23 mouse cellular contexts compared by ENCODE assay signal in genomic region chr8:80189797-80190509, GRCm38 (mm10).
DNase-seq lines count a peak whose midpoint lies in the region; ATAC-seq and TF ChIP-seq lines count a peak whose summit lies in the region.
"Had no signal": no experiment of that assay in that cellular context is flagged by ENCODE, and none has a peak within 500 bp of the region (broad histone marks: within the 10 kb centered on the region; RNA-seq: fewer than 3 reads in every experiment).

No protein-coding gene starts in this region.

- H3K36me3 ChIP-seq in forebrain, embryonic 15.5 days = no peaks in the 10 kb centered on the region
- H3K36me3 ChIP-seq in forebrain, embryonic 11.5 days (ENCODE audit: control insufficient read depth, insufficient read depth, low read length) = no peaks in the 10 kb centered on the region
- no peaks in the 10 kb centered on the region for H3K36me3 ChIP-seq in limb, embryonic 15.5 days
- H3K36me3 ChIP-seq in midbrain, embryonic 13.5 days = no peaks in the 10 kb centered on the region
- H3K36me3 ChIP-seq: heart, embryonic 10.5 days; hindbrain, embryonic 13.5 days; liver, embryonic 13.5 days had no signal

- WGBS in forebrain, embryonic 15.5 days = 75% methylated on average over 10 of the region's 10 CpGs
- 87% methylated on average over 10 of the region's 10 CpGs for WGBS in forebrain, embryonic 11.5 days
- 34% methylated on average over 10 of the region's 10 CpGs for WGBS in limb, embryonic 15.5 days
- 90% methylated on average over 10 of the region's 10 CpGs for WGBS in midbrain, embryonic 13.5 days

- no peak for TF ChIP-seq CTCF in left cerebral cortex, adult 2 months (IDR thresholded peaks at IDR 0.05)
- TF ChIP-seq CTCF in layer of hippocampus, adult 2 months (conservative IDR thresholded peaks at IDR 0.05) = no peak

- no peak overlapping the region for H3K4me3 ChIP-seq in forebrain, embryonic 15.5 days
- no peak overlapping the region for H3K4me3 ChIP-seq in forebrain, embryonic 11.5 days (ENCODE audit: low read depth, low read length)
- H3K4me3 ChIP-seq in left cerebral cortex, adult 2 months = no peak overlapping the region
- H3K4me3 ChIP-seq in layer of hippocampus, adult 2 months = no peak overlapping the region
- no peak overlapping the region for H3K4me3 ChIP-seq in limb, embryonic 15.5 days
- H3K4me3 ChIP-seq in midbrain, embryonic 13.5 days (replicated peaks) = no peak overlapping the region
- H3K4me3 ChIP-seq: heart, embryonic 10.5 days; hindbrain, embryonic 13.5 days; liver, embryonic 13.5 days had no signal

- ATAC-seq in forebrain, embryonic 15.5 days (replicated peaks) = peak; percentile 70; the same call in 1 of the 2 replicates
- ATAC-seq in forebrain, embryonic 11.5 days (replicated peaks; ENCODE audit: low FRiP score) = no peak
- 0 out of 2 replicates have a peak, but pooled peaks have one; percentile 7 for ATAC-seq in limb, embryonic 15.5 days (ENCODE audit: insufficient number of reproducible peaks, low FRiP score, low TSS enrichment, low read depth)
- ATAC-seq in midbrain, embryonic 13.5 days = no peak
- ATAC-seq: activated CD4-positive, CD25-positive, alpha-beta regulatory T cell, adult 4 months; CD4-positive, CD25-positive, alpha-beta regulatory T cell, adult 4 months; midbrain, embryonic 16.5 days; Patski had no signal

- H3K4me1 ChIP-seq in forebrain, embryonic 15.5 days = peaks cover 7% of the 10 kb centered on the region; the same call in 1 of the 2 replicates
- H3K4me1 ChIP-seq in forebrain, embryonic 11.5 days (replicated peaks; ENCODE audit: control insufficient read depth, insufficient read depth, low read length) = no peaks in the 10 kb centered on the region
- peaks cover 5% of the 10 kb centered on the region; the same call in 1 of the 2 replicates for H3K4me1 ChIP-seq in limb, embryonic 15.5 days
- H3K4me1 ChIP-seq in midbrain, embryonic 13.5 days (replicated peaks) = no peaks in the 10 kb centered on the region
- H3K4me1 ChIP-seq: heart, embryonic 10.5 days; hindbrain, embryonic 13.5 days; liver, embryonic 13.5 days had no signal

- H3K4me2 ChIP-seq in forebrain, embryonic 15.5 days (replicated peaks) = no peak overlapping the region
- no peak overlapping the region for H3K4me2 ChIP-seq in forebrain, embryonic 11.5 days (ENCODE audit: low read depth, low read length, severe bottlenecking)
- H3K4me2 ChIP-seq in limb, embryonic 15.5 days = no peak overlapping the region
- H3K4me2 ChIP-seq in midbrain, embryonic 13.5 days (replicated peaks) = no peak overlapping the region
- H3K4me2 ChIP-seq: hindbrain, embryonic 13.5 days; liver, embryonic 13.5 days; lung, embryonic 14.5 days had no signal

- H3K27me3 ChIP-seq in forebrain, embryonic 15.5 days = no peaks in the 10 kb centered on the region
- H3K27me3 ChIP-seq in forebrain, embryonic 11.5 days (ENCODE audit: control insufficient read depth, insufficient read depth, low read length) = no peaks in the 10 kb centered on the region
- H3K27me3 ChIP-seq in limb, embryonic 15.5 days = peaks cover 26% of the 10 kb centered on the region; the same call in 1 of the 2 replicates
- no peaks in the 10 kb centered on the region for H3K27me3 ChIP-seq in midbrain, embryonic 13.5 days
- H3K27me3 ChIP-seq: hindbrain, embryonic 13.5 days; liver, embryonic 13.5 days had no signal

- H3K27ac ChIP-seq in forebrain, embryonic 15.5 days (replicated peaks) = no peak overlapping the region
- no peak overlapping the region for H3K27ac ChIP-seq in forebrain, embryonic 11.5 days (ENCODE audit: low read depth, low read length)
- no peak overlapping the region for H3K27ac ChIP-seq in left cerebral cortex, adult 2 months
- H3K27ac ChIP-seq in layer of hippocampus, adult 2 months = peak overlapping the region; percentile 48
- H3K27ac ChIP-seq in limb, embryonic 15.5 days = no peak overlapping the region; the same call in 1 of the 2 replicates
- H3K27ac ChIP-seq in midbrain, embryonic 13.5 days = no peak overlapping the region
- H3K27ac ChIP-seq: heart, embryonic 10.5 days; hindbrain, embryonic 13.5 days; liver, embryonic 13.5 days had no signal

- no peak overlapping the region for H3K9ac ChIP-seq in forebrain, embryonic 15.5 days (replicated peaks)
- H3K9ac ChIP-seq in forebrain, embryonic 11.5 days (ENCODE audit: low read length) = no peak overlapping the region
- no peak overlapping the region for H3K9ac ChIP-seq in limb, embryonic 15.5 days
- no peak overlapping the region for H3K9ac ChIP-seq in midbrain, embryonic 13.5 days (replicated peaks)
- H3K9ac ChIP-seq: hindbrain, embryonic 13.5 days; liver, embryonic 13.5 days; lung, embryonic 14.5 days had no signal

- no peaks in the 10 kb centered on the region for H3K9me3 ChIP-seq in forebrain, embryonic 15.5 days
- no peaks in the 10 kb centered on the region for H3K9me3 ChIP-seq in forebrain, embryonic 11.5 days (ENCODE audit: control insufficient read depth, low read length)
- no peaks in the 10 kb centered on the region for H3K9me3 ChIP-seq in limb, embryonic 15.5 days
- no peaks in the 10 kb centered on the region for H3K9me3 ChIP-seq in midbrain, embryonic 13.5 days
- H3K9me3 ChIP-seq: heart, embryonic 10.5 days; hindbrain, embryonic 13.5 days; liver, embryonic 13.5 days had no signal

- DNase-seq in forebrain, embryonic 11.5 days (ENCODE audit: low spot score) = no peak
- peak; percentile 31 to 40 for DNase-seq in left cerebral cortex, postnatal 14 days (ENCODE audit: low spot score in 2 of 2)
- DNase-seq in left cerebral cortex, adult 2 months (ENCODE audit: extremely low spot score in 1 of 2, low spot score in 2 of 2) = no peak
- DNase-seq in layer of hippocampus, adult 2 months (ENCODE audit: low spot score in 2 of 2) = peak; percentile 3 to 14
- DNase-seq in kidney, postnatal 4 days = no peak
- DNase-seq: adrenal gland, postnatal 10 days; cerebellum, adult 11-12 months; kidney, adult 9 months; kidney, postnatal 36 days; liver, embryonic 13.5 days; lung, embryonic 14.5 days; lung, postnatal 36 days; spleen, adult 18-20 months; thymus, postnatal 4 days had no signal

- intact Hi-C loops in left cerebral cortex, postnatal 14 days (cut with DNase I) = no loop called here
- intact Hi-C loops in left cerebral cortex, adult 2 months (cut with DNase I) = no loop called here

Comparison
In these comparisons a context has a peak if more than half of its experiments do, and no peak if none do; other contexts are left out.
1. ATAC-seq: peak in forebrain, embryonic 15.5 days (single experiment) and limb, embryonic 15.5 days (single experiment); none in forebrain, embryonic 11.5 days (single experiment) and midbrain, embryonic 13.5 days (single experiment).
2. DNase-seq: peak in left cerebral cortex, postnatal 14 days (2 of 2) and layer of hippocampus, adult 2 months (2 of 2); none in forebrain, embryonic 11.5 days (single experiment), left cerebral cortex, adult 2 months (0 of 2) and kidney, postnatal 4 days (0 of 2).